Mouse (Mus musculus): ENCODE data around the gene Gadd45b. TPM values are rescaled to one million over a fixed set of nuclear protein-coding genes. Genes with fewer than 3 reads are reported as not detected.

Gadd45b gene
- polyA plus RNA-seq, 2 experiments: 1.9 to 2.7 TPM

- H3K9ac ChIP-seq (replicated peaks): no peak overlapping the region
- DNase-seq (ENCODE audit: low read depth in 3 of 3, low spot score in 3 of 3): no peak
Measured at GRCm38 (mm10) chr10:80930361-80931152, 684 bp downstream of the Gadd45b start.

GRCm38 (mm10) chr10:80931153-80931671, 1.3 kb downstream of the Gadd45b start:
- no peaks in the 10 kb centered on the region for H3K36me3 ChIP-seq (replicated peaks; ENCODE audit: control insufficient read depth, insufficient read depth, low read depth)
- peak overlapping the region in 1 of 2 experiments; percentile 40; a peak in 2 of 4 replicates for H3K4me3 ChIP-seq (ENCODE audit: insufficient read depth in 1 of 2, low read depth in 2 of 2, low read length in 2 of 2)
- TF ChIP-seq EP300 (IDR thresholded peaks at IDR 0.05; ENCODE audit: low read depth): no peak
- no peak for TF ChIP-seq CTCF (IDR thresholded peaks at IDR 0.05; ENCODE audit: low read depth)
- H3K9ac ChIP-seq (replicated peaks): no peak overlapping the region
- H3K27ac ChIP-seq: no peak overlapping the region
- peak overlapping the region; percentile 90 for H3K4me2 ChIP-seq (ENCODE audit: low read depth)
- DNase-seq (ENCODE audit: low read depth in 3 of 3, low spot score in 3 of 3): no peak
- H3K4me1 ChIP-seq (replicated peaks; ENCODE audit: control insufficient read depth in 2 of 2, insufficient read depth in 2 of 2, low read length in 1 of 2): peaks cover 11 to 13% of the 10 kb centered on the region in 2 experiments
- H3K9me3 ChIP-seq (ENCODE audit: control insufficient read depth, low read length): no peaks in the 10 kb centered on the region
- H3K27me3 ChIP-seq (ENCODE audit: control insufficient read depth, insufficient read depth, low read length): peaks cover 60% of the 10 kb centered on the region
- ATAC-seq (ENCODE audit: insufficient read depth): no peak
- 9% methylated on average over 14 of the region's 14 CpGs for WGBS (ENCODE audit: insufficient replicate concordance)

More at GRCm38 (mm10) chr10:80930361-80931152, 684 bp downstream of the Gadd45b start:
- Histone ChIP-seq H3K27me3 (ENCODE audit: control insufficient read depth, insufficient read depth, low read length) (peaks cover 53% of the 10 kb centered on the region), H3K9me3 (ENCODE audit: control insufficient read depth, low read length) (no peaks in the 10 kb centered on the region), H3K4me2 (ENCODE audit: low read depth) (peak overlapping the region; percentile 90), H3K4me3 (ENCODE audit: insufficient read depth in 1 of 2, low read depth in 2 of 2, low read length in 2 of 2) (peak overlapping the region; percentile 40 to 42), H3K4me1 (replicated peaks; ENCODE audit: control insufficient read depth in 2 of 2, insufficient read depth in 2 of 2, low read length in 1 of 2) (peaks cover 11 to 13% of the 10 kb centered on the region in 2 experiments), H3K36me3 (replicated peaks; ENCODE audit: control insufficient read depth, insufficient read depth, low read depth) (no peaks in the 10 kb centered on the region), H3K27ac (no peak overlapping the region)
- no peak for ATAC-seq (ENCODE audit: insufficient read depth)
- 1% methylated on average over 45 of the region's 45 CpGs for WGBS (ENCODE audit: insufficient replicate concordance)
- TF ChIP-seq CTCF (IDR thresholded peaks at IDR 0.05; ENCODE audit: low read depth) (no peak), EP300 (IDR thresholded peaks at IDR 0.05; ENCODE audit: low read depth) (no peak)

GRCm38 (mm10) chr10:80931695-80932094, 1.8 kb downstream of the Gadd45b start:
- ATAC-seq (ENCODE audit: insufficient read depth) (no peak), DNase-seq (ENCODE audit: low read depth in 3 of 3, low spot score in 3 of 3) (no peak)
- TF ChIP-seq CTCF (IDR thresholded peaks at IDR 0.05; ENCODE audit: low read depth) (no peak), EP300 (IDR thresholded peaks at IDR 0.05; ENCODE audit: low read depth) (no peak)
- 3% methylated on average over 26 of the region's 26 CpGs for WGBS (ENCODE audit: insufficient replicate concordance)
- H3K4me3 ChIP-seq (ENCODE audit: insufficient read depth in 1 of 2, low read depth in 2 of 2, low read length in 2 of 2): no peak overlapping the region; a peak in 1 of 4 replicates
- H3K9me3 ChIP-seq (ENCODE audit: control insufficient read depth, low read length): no peaks in the 10 kb centered on the region
- H3K27ac ChIP-seq: no peak overlapping the region
- peaks cover 11 to 13% of the 10 kb centered on the region in 2 experiments for H3K4me1 ChIP-seq (replicated peaks; ENCODE audit: control insufficient read depth in 2 of 2, insufficient read depth in 2 of 2, low read length in 1 of 2)
- no peaks in the 10 kb centered on the region for H3K36me3 ChIP-seq (replicated peaks; ENCODE audit: control insufficient read depth, insufficient read depth, low read depth)
- no peak overlapping the region for H3K9ac ChIP-seq (replicated peaks)
- peak overlapping the region; percentile 90 for H3K4me2 ChIP-seq (ENCODE audit: low read depth)
- H3K27me3 ChIP-seq (ENCODE audit: control insufficient read depth, insufficient read depth, low read length): peaks cover 65% of the 10 kb centered on the region

GRCm38 (mm10) chr10:80932206-80932605, 2.3 kb downstream of the Gadd45b start:
- Histone ChIP-seq H3K27ac (no peak overlapping the region), H3K9me3 (ENCODE audit: control insufficient read depth, low read length) (no peaks in the 10 kb centered on the region), H3K27me3 (ENCODE audit: control insufficient read depth, insufficient read depth, low read length) (peaks cover 70% of the 10 kb centered on the region), H3K4me2 (ENCODE audit: low read depth) (peak overlapping the region; percentile 90), H3K4me1 (replicated peaks; ENCODE audit: control insufficient read depth in 2 of 2, insufficient read depth in 2 of 2, low read length in 1 of 2) (peaks cover 11 to 13% of the 10 kb centered on the region in 2 experiments), H3K36me3 (replicated peaks; ENCODE audit: control insufficient read depth, insufficient read depth, low read depth) (no peaks in the 10 kb centered on the region), H3K9ac (replicated peaks) (no peak overlapping the region), H3K4me3 (ENCODE audit: insufficient read depth in 1 of 2, low read depth in 2 of 2, low read length in 2 of 2) (peak overlapping the region; percentile 3 to 39; a peak in 2 of 4 replicates)
- TF ChIP-seq EP300 (IDR thresholded peaks at IDR 0.05; ENCODE audit: low read depth) (no peak), CTCF (IDR thresholded peaks at IDR 0.05; ENCODE audit: low read depth) (no peak)
- DNase-seq (ENCODE audit: low read depth in 3 of 3, low spot score in 3 of 3) (no peak), ATAC-seq (ENCODE audit: insufficient read depth) (no peak)
- 1% methylated on average over 20 of the region's 20 CpGs for WGBS (ENCODE audit: insufficient replicate concordance)
